Mouse (Mus musculus) kidney, postnatal 25 days (tissue): ENCODE measurements at regions not wholly inside any gene's neighbourhood (a gene's known extent, or its start where the extent isn't known, plus 50 kb on each side); places are given as distances from the start of the nearest gene placed in this dataset.

Experiments used
- DNase-seq, 2 experiments: peaks; one replicate each; pipeline ENCODE4 v3.0.0; 2021; ENCODE audit warnings: mixed read lengths in 2 of 2

DNA sequence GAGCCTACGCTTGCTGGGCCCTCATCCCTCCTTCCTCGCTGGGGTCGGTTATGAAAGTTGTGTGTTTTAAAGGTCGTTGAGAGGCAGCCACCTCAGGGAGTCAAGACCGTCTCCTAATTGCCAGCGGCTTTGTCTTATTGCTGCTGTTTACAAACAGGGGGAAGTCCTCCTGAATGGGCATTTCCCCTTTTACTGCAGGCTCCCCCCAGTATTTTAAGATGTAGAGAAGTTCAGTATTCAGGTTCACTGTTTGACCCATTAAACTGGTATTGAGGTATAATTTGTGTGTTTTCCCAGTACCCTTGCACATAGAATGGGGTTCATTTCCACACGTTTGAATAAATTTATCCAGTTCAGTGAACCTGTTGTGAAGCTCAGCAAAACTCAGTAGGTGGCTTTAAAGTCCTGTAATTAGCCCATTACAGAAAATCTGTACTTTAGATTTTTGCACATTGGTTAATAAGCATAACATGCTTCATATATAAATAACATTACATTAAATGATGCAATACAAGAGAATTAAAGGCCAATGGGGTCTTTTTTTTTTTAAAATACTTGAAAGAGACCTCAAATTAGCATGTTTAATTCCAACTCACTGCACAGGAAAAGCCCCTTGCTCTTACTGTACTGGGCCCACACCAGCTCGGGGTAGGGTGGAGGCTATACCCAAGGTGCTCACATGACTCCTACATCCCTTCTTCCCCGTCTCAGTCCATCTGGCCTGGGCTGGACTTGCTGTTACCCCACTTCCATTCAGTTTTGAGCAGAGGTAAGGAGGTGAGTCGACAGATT lies 63.7 kb downstream of the Nkx2-1 start:
- no peak for DNase-seq

- DNase-seq = no peak
Observed at GRCm38 (mm10) chr12:56470932-56471500, 65.7 kb downstream of the Nkx2-1 start.

DNA sequence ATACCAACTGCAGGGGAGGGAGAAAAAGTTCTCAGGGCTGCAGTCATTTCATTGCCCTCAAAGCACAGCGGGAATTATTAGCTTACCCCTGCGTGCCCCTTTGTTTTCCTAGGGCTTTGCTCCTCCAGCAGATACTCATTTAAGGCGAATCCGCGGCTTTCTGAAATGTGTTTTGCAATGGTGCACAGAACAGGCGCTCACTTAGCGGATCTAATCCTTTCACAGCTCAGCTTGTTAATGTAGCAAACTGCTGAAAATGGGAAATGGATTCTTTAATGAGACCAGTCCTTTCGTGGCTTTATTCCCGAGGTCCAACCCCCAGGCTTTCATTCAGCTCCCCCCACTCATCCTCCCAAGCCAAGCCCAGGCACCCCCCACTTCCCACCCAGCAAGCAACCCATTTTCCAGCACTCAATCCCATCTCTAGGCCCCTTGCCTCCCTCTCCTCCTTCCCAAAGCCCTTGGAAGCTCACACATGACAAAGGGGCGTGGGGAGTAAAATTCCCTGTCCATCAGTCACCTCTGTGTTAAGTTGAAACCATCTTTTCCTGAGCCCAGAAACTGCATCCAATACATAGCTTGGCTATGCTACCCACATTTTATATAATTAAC lies 77.1 kb downstream of the Nkx2-1 start:
- no peak for DNase-seq

GRCm38 (mm10) chr12:56458665-56459507 lies 77.8 kb downstream of the Nkx2-1 start:
- no peak for DNase-seq

DNA sequence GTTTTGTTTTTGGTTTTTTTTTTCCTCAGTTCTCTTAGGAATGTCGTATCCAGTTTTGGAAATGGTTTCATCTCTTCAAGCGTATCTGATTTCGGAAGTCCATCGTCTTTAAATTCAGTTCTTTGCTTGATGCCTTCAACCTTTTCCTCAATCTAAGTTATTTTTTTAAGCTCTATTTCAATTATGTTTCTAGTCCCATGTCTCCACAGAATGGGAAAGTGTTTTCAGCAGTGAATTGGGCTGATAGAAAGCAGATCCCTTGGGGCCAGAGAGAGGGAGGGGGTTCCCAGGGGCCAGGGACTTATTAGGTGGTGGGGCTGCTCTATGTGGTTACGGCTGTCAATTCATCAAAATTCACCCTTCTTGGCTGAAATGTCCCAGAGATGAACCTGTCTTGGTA lies 78.8 kb downstream of the Nkx2-1 start:
- no peak for DNase-seq

DNA sequence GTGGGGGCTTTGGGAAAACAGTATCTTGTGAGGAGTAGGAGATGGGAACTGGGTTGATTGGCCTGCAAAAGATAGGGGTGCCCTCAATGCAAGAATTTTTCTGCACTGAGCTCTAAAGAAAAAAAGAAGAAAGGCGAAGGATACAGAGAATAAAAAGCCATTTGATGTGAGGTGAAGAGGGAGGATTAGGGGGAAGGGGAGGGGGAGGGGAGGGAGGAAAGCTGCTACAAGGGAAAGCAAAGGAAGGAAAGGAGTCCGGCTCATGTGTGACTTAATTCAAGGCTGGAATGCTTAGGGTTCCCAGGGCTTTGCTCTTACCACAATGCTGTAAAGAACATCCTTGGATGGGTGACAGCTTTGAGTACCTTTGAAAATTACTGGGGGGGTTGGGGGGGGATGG lies 79.4 kb downstream of the Nkx2-1 start:
- no peak for DNase-seq

- DNase-seq = no peak
Observed at GRCm38 (mm10) chr12:56450261-56450660, 86.4 kb downstream of the Nkx2-1 start.

GRCm38 (mm10) chr12:56448786-56449564 lies 87.7 kb downstream of the Nkx2-1 start:
- DNase-seq = no peak

- no peak for DNase-seq
Observed at GRCm38 (mm10) chr12:56441166-56441817, 95.4 kb downstream of the Nkx2-1 start.

DNA sequence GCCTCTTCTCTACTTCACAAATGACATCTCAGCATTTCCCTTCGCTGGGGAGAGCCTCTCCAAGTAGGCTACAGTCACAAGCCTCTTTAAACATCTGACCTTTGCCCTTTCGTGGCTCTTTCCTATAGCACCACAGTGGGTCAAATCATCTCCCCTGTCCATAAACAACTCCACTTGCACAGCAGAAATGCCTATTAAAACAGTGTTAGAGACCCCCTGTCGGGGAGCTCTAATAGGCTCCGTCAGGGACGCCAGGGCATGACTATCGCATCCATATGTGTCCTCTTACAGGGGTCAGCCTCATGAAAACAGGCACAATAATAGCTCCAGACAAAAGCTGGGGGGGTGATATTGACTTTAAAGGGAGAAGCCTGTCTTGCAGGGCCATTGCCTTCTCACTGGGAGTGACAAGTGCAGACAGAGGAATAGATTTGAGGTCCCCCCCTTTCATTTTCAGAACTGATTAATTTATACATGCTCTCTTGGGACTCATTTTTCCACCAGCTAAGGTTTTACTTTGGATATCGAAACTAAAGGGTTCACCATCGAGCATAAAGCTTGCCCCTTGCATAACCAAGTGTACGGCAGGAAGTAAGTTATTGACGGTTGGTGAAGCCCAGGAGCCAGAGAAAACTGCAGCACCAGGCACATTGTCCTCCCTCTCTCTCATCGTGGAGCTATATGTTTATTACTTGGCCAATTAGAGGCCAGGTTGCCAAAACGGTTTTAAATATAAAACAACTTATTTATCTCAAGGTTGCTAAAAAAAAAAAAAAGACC lies 94.6 kb upstream of the Mbip start:
- DNase-seq = no peak

DNA sequence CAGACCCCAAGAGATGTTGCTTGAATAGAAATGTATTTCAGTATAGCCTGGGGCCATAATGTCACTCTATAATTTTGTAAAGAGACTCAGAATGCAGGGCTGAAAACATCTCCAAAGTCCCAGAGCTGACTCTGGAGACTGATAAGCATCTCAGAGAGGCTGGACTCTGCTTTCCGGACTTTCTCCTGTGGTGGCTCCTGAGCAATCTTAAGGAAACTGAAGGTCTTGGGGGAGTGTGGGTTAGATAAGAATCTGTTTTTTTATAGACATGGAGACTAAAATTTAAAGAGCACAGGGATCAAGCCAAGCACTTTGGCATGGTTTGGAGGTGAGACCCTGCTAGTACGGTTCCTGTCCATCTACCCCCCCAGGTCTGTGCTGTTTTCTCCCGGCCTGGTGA lies 92.7 kb upstream of the Mbip start:
- DNase-seq = no peak

DNA sequence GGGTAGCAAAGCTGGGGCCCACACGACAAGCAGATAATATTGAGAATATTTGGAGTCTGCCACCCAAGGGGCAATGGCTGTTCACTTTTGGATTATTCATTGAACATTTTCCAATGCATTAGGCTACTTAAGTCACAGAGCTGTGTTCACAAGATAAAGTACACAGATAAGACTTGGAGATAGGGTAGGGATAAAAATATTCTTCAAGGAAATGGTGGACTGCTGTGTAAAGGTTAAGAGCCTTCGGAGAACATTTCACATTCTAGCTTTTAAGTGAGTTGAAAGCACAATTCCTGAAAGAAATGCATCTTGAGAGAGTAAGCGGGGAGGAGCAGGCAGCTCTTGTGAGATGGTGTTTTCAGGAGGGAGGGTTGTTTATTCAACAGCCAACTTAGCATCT lies 92.3 kb upstream of the Mbip start:
- DNase-seq = no peak

DNA sequence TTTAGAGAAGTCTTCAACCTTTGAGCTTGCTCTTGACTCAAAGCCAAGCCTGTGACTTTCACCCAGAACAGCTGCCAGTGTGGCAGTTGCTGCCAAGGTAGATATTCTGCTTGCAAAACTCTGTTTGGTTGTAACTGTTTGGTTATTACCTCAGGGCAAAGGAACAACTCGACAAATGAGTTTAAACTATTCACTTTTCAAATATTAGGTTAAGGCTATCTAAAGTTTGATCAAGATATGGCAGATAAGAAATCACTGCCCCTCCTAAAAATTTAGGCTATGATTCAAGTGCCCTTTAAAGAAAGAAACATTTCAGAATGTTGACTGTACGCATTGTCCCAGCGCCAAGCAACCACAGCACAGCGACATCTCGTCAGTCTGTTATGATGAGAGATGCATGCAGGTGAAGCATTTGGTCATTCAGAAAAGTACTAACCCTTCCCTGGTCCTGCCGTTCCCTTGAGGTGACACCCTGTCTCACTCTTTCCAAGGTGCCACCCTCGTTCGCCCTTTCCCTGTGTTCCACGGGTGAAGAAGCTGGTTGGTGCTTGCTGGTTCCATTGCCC lies 81.1 kb upstream of the Mbip start:
- DNase-seq = peak; percentile 27 to 36

- DNase-seq = no peak
Observed at GRCm38 (mm10) chr12:56416106-56416505, 70.4 kb upstream of the Mbip start.

DNA sequence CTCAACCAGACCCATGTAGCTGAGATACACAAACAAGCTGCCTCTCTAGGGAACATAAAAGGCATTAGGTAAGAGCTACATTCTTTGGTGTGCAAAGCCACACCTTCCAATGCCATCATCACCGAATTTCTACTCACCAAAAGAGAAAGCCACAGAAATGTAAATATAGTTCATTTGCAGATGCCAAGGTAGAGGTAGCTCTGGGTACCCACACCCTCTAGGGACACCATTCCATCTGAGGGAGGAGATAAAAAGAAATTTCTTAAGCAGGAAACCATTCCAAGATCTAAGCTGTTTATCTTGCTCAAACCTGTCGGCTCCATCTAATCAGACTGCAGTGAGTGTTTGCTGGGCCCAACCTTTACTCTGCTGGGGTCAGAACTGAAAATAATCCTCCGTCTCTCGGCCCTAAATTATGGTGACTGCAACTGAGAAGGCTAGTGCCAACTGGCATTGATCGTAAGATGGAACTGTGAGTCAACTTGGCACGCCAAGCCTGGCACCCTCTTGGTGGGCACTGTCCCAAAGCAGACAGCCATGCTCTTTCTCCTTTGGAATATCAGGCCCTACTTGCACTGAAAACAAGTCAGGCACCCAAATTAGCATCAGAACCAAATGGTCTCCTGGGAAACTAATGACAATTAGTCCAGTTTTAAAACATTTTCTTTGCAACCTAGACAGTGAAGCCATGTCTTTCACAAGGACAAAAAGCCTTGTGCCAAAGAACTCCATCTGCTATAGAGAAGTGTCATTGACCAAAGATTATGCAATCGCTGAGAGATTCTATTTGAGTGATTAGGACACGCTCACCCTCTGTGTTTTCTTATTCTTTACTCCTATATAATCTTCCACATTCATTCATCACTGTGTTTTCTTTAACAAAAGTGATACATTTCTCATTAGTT lies 69.4 kb upstream of the Mbip start:
- DNase-seq = peak in 1 of 2 experiments; percentile 43

GRCm38 (mm10) chr12:56405658-56406057 lies 60.0 kb upstream of the Mbip start:
- no peak for DNase-seq

DNA sequence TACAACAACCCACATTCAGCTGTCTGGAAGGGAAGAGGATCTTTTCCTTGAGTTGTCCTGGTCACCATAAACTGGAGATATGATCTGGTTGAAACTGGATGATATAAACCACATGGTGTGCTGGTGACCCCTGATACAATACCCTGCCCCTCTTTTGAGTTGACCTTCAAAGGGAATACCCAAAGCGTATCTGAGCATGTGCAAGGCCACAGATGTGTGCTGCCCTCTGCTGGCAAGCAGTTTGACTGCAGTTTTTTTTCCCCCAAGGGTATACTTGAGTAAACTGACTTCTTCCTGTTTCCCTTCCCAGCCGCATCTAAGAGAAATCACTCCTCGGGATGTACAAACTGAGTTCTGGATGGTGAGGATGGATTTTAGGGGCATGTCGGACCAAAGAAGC lies 59.1 kb upstream of the Mbip start:
- DNase-seq = peak; percentile 55 to 71

- DNase-seq = no peak
Observed at GRCm38 (mm10) chr12:56404262-56404661, 58.6 kb upstream of the Mbip start.

- no peak for DNase-seq
Observed at GRCm38 (mm10) chr12:56403626-56404025, 57.9 kb upstream of the Mbip start.

- DNase-seq = peak; percentile 35 to 66
Observed at GRCm38 (mm10) chr12:56402844-56403243, 57.1 kb upstream of the Mbip start.
